Mouse (Mus musculus) midbrain, embryonic 16.5 days (tissue): ENCODE data around the gene Srpr. TPM values are rescaled to one million over a fixed set of nuclear protein-coding genes. Genes with fewer than 3 reads are reported as not detected.

ENCODE experiments used
- ATAC-seq: fragments of 200-750 bp; cut with Nextera tagmentation; 2 replicates; pipeline ENCODE4 v1.8.0; 2017; ENCODE audit warnings: moderate TSS enrichment
- H3K27ac ChIP-seq: fragments of 300-500 bp; sonication (generic); 2 replicates; pipeline ENCODE4 v1.5.1; 2014; ENCODE audit warnings: mild to moderate bottlenecking, low read length, mixed read lengths
- H3K27me3 ChIP-seq: fragments of 300-500 bp; sonication (generic); 2 replicates; pipeline ENCODE4 v1.6.1; 2014; ENCODE audit warnings: low read depth, low read length, mixed read lengths; ENCODE audit not compliant: control insufficient read depth, insufficient read depth
- H3K36me3 ChIP-seq: fragments of 300-500 bp; sonication (generic); 2 replicates; pipeline ENCODE4 v1.6.1; 2014; ENCODE audit warnings: mild to moderate bottlenecking, low read length, moderate library complexity, mixed read lengths; ENCODE audit not compliant: control insufficient read depth, insufficient read depth
- H3K4me1 ChIP-seq: fragments of 300-500 bp; sonication (generic); 2 replicates; pipeline ENCODE4 v1.6.1; 2014; ENCODE audit warnings: mild to moderate bottlenecking, low read length, mixed read lengths; ENCODE audit not compliant: control insufficient read depth, insufficient read depth
- H3K4me2 ChIP-seq: fragments of 300-500 bp; sonication (generic); 2 replicates; pipeline ENCODE4 v1.6.1; 2014; ENCODE audit warnings: mild to moderate bottlenecking, low read length, mixed read lengths
- H3K4me3 ChIP-seq: fragments of 300-500 bp; sonication (generic); 2 replicates; pipeline ENCODE4 v1.5.1; 2014; ENCODE audit warnings: low read depth, mild to moderate bottlenecking, low read length, moderate library complexity, mixed read lengths
- H3K9ac ChIP-seq: fragments of 300-500 bp; sonication (generic); 2 replicates; pipeline ENCODE4 v1.6.1; 2014; ENCODE audit warnings: low read depth, low read length, mixed read lengths
- H3K9me3 ChIP-seq: fragments of 300-500 bp; sonication (generic); replicated peaks from 2 replicates; pipeline ENCODE4 v1.6.1; 2014; ENCODE audit warnings: mild to moderate bottlenecking, low read length, mixed read lengths; ENCODE audit not compliant: control insufficient read depth, poor library complexity, severe bottlenecking
- WGBS: fragments of 180-500 bp; shearing (Covaris S2); extraction: QIAGEN DNeasy Blood & Tissue Kit; methylation state at CpG from one replicate; pipeline ENCODE4 v1.1.7; 2014; 5-methylcytosine and 5-hydroxymethylcytosine counted together
- polyA plus RNA-seq: library from polyadenylated mRNA; unstranded; fragments of >200 nt; fragmentation: Nextera tagmentation; extraction: Ambion mirVana; gene quantifications from 2 replicates; pipeline ENCODE4 v1.2.1, GENCODE M21; 2015

Gene Srpr
- polyA plus RNA-seq, 1 experiment from 2014 or later: 68.2 TPM

- no peaks in the 10 kb centered on the region for H3K9me3 ChIP-seq
- H3K36me3 ChIP-seq: peaks cover 7% of the 10 kb centered on the region; the same call in 1 of the 2 replicates
- 85% methylated on average over 5 of the region's 5 CpGs for WGBS
- H3K4me2 ChIP-seq: no peak overlapping the region
- H3K9ac ChIP-seq: no peak overlapping the region
- no peak overlapping the region for H3K4me3 ChIP-seq
- H3K27me3 ChIP-seq: no peaks in the 10 kb centered on the region
- 0 out of 2 replicates have a peak, but pooled peaks cover 3% of the 10 kb centered on the region for H3K4me1 ChIP-seq
- no peak overlapping the region for H3K27ac ChIP-seq
- ATAC-seq: no peak
These were observed 35.7 kb upstream of the Srpr start for GRCm38 (mm10) chr9:35164142-35164874.

GRCm38 (mm10) chr9:35166144-35166797 is 33.7 kb upstream of the Srpr start:
- 14% methylated on average over 3 of the region's 3 CpGs for WGBS
- no peak overlapping the region for H3K4me3 ChIP-seq
- H3K27ac ChIP-seq: no peak overlapping the region
- no peaks in the 10 kb centered on the region for H3K27me3 ChIP-seq
- peaks cover 12% of the 10 kb centered on the region for H3K36me3 ChIP-seq
- 0 out of 2 replicates have a peak, but pooled peaks cover 3% of the 10 kb centered on the region for H3K4me1 ChIP-seq
- no peaks in the 10 kb centered on the region for H3K9me3 ChIP-seq
- no peak overlapping the region for H3K4me2 ChIP-seq
- no peak overlapping the region for H3K9ac ChIP-seq
- peak; percentile 65; the same call in 1 of the 2 replicates for ATAC-seq

GRCm38 (mm10) chr9:35166798-35167635 is 33.0 kb upstream of the Srpr start:
- Histone ChIP-seq H3K27ac (no peak overlapping the region), H3K4me2 (no peak overlapping the region), H3K9me3 (no peaks in the 10 kb centered on the region), H3K9ac (no peak overlapping the region), H3K36me3 (peaks cover 12% of the 10 kb centered on the region), H3K27me3 (no peaks in the 10 kb centered on the region), H3K4me3 (no peak overlapping the region), H3K4me1 (0 out of 2 replicates have a peak, but pooled peaks cover 3% of the 10 kb centered on the region)
- ATAC-seq: no peak
- 15% methylated on average over 9 of the region's 9 CpGs for WGBS

- peaks cover 14% of the 10 kb centered on the region for H3K4me1 ChIP-seq
- peaks cover 9% of the 10 kb centered on the region for H3K36me3 ChIP-seq
- WGBS: 95% methylated on average over 7 of the region's 7 CpGs
- no peak overlapping the region for H3K4me2 ChIP-seq
- H3K27me3 ChIP-seq: no peaks in the 10 kb centered on the region
- H3K27ac ChIP-seq: no peak overlapping the region
- ATAC-seq: no peak
- no peak overlapping the region for H3K9ac ChIP-seq
- no peak overlapping the region for H3K4me3 ChIP-seq
- H3K9me3 ChIP-seq: no peaks in the 10 kb centered on the region
These were observed 29.9 kb upstream of the Srpr start for GRCm38 (mm10) chr9:35170071-35170470.

GRCm38 (mm10) chr9:35173331-35173730 is 26.6 kb upstream of the Srpr start:
- WGBS: 95% methylated on average over 1 of the region's 1 CpGs
- H3K9ac ChIP-seq: no peak overlapping the region
- no peak for ATAC-seq
- H3K4me1 ChIP-seq: peaks cover 12% of the 10 kb centered on the region
- H3K4me3 ChIP-seq: no peak overlapping the region
- peaks cover 9% of the 10 kb centered on the region for H3K36me3 ChIP-seq
- no peak overlapping the region for H3K27ac ChIP-seq
- no peaks in the 10 kb centered on the region for H3K9me3 ChIP-seq
- H3K27me3 ChIP-seq: no peaks in the 10 kb centered on the region
- H3K4me2 ChIP-seq: no peak overlapping the region

GRCm38 (mm10) chr9:35175251-35176123 is 24.5 kb upstream of the Srpr start, which contains the start of gene Dcps:
TSS of gene Dcps (minus strand) at chr9:35176061.
- ATAC-seq: peak; percentile 98
- 0% methylated on average over 38 of the region's 38 CpGs for WGBS

GRCm38 (mm10) chr9:35176124-35176659 is 23.8 kb upstream of the Srpr start:
- 48% methylated on average over 14 of the region's 14 CpGs for WGBS
- H3K9me3 ChIP-seq: no peaks in the 10 kb centered on the region
- peak overlapping the region; percentile 54 for H3K4me3 ChIP-seq
- no peaks in the 10 kb centered on the region for H3K36me3 ChIP-seq
- ATAC-seq: peak; percentile 52
- H3K27ac ChIP-seq: peak overlapping the region; percentile 93
- H3K4me2 ChIP-seq: peak overlapping the region; percentile 93
- H3K27me3 ChIP-seq: no peaks in the 10 kb centered on the region
- H3K9ac ChIP-seq: peak overlapping the region; percentile 56
- H3K4me1 ChIP-seq: peaks cover 12% of the 10 kb centered on the region

More at GRCm38 (mm10) chr9:35175251-35176123, 24.5 kb upstream of the Srpr start, which contains the start of gene Dcps:
- Histone ChIP-seq H3K9me3 (no peaks in the 10 kb centered on the region), H3K4me1 (peaks cover 12% of the 10 kb centered on the region), H3K27ac (peak within 1 kb of the TSS; percentile 93), H3K4me3 (peak within 1 kb of the TSS; percentile 54), H3K36me3 (no peaks in the 10 kb centered on the region), H3K27me3 (no peaks in the 10 kb centered on the region), H3K9ac (peak within 1 kb of the TSS; percentile 68), H3K4me2 (peak within 1 kb of the TSS; percentile 93)

GRCm38 (mm10) chr9:35182832-35183231 is 17.1 kb upstream of the Srpr start:
- Histone ChIP-seq H3K36me3 (no peaks in the 10 kb centered on the region), H3K4me3 (no peak overlapping the region), H3K9me3 (no peaks in the 10 kb centered on the region), H3K4me1 (no peaks in the 10 kb centered on the region), H3K27me3 (no peaks in the 10 kb centered on the region), H3K4me2 (no peak overlapping the region), H3K9ac (no peak overlapping the region), H3K27ac (no peak overlapping the region)
- 84% methylated on average over 2 of the region's 2 CpGs for WGBS
- ATAC-seq: no peak
